Mouse (Mus musculus) urinary bladder, postnatal 10 days (tissue): ENCODE measurements around the gene Urb1.
A peak's percentile ranks its signal among the peaks of the same experiment; 100 is the strongest.

Experiments
- DNase-seq: peaks from one replicate; pipeline ENCODE4 v3.0.0; 2022; ENCODE audit warnings: low spot score

Gene Urb1

GRCm38 (mm10) chr16:90766919-90767454 is 43.2 kb downstream of the Urb1 start:
- no peak for DNase-seq

- DNase-seq, result no peak
Measured at GRCm38 (mm10) chr16:90765195-90765877, 44.9 kb downstream of the Urb1 start.

DNA sequence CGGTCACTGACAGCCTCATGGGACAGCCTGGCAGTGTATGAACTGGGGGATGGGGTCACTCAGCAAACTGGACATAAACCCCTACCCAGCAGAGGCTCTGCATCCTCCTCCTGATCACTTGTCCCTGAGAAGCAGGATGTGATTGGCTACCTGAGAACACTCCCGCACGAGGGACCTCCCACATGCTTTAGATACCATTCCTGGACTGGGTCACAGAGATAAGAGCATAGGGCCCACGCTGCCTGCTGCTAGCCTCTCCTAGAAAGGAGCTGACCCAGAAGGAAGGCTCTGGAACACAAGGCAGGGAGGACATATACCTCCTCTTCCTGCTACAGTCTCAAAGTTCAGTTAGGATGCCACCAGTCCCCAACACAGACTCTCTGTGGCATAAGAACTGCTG is 49.7 kb downstream of the Urb1 start:
- no peak for DNase-seq

- no peak for DNase-seq
Measured at GRCm38 (mm10) chr16:90759335-90759734, 50.9 kb downstream of the Urb1 start.

- no peak for DNase-seq
Measured at GRCm38 (mm10) chr16:90753386-90753941, 56.7 kb downstream of the Urb1 start.

- DNase-seq, result no peak
Measured at GRCm38 (mm10) chr16:90748169-90748568, 62.0 kb downstream of the Urb1 start.

GRCm38 (mm10) chr16:90747143-90747542 is 63.1 kb downstream of the Urb1 start:
- DNase-seq, result no peak

DNA sequence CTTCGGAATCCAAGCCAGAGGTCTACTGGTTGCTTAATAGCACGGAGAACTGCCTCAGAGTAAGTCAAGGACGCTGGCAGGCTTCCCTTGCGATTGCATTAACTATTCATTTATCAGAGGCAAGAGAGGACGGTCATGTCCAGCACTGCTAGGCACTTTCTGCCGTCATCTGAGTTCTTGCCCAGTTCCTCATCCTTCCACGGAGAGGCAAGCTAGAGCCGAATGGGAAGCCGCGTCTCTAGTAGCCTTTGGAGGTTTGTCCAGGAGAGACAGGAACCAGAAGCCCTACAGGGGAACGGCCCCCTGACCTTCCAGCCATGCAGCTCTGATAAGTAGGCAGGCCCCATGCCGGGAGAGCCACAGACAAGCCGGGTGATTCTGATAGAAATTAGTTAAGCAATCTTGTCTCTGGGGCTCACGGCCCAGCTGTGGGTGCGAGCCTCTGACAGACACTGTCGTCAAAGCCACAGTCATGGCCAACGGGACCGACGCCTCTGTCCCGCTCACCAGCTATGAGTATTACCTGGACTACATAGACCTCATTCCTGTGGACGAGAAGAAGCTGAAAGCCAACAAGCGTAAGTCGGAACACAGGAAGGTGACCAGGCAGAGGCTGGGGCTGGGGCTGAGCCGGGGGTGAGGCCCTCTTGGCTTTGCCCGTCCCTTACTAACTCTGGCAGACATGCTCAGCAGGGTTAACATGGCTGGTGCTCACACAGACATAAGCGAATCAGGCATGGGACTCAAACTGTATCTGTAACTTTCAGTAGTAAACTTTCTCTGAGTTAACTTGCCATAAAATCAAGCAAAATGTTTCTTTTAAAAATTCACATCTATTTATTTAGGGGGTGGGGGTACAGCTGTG is 71.9 kb downstream of the Urb1 start, which contains the start of gene Mrap:
Gene Mrap, plus strand, starts transcription at position 116 of the 865 bp plus-strand sequence.
- no peak for DNase-seq

DNA sequence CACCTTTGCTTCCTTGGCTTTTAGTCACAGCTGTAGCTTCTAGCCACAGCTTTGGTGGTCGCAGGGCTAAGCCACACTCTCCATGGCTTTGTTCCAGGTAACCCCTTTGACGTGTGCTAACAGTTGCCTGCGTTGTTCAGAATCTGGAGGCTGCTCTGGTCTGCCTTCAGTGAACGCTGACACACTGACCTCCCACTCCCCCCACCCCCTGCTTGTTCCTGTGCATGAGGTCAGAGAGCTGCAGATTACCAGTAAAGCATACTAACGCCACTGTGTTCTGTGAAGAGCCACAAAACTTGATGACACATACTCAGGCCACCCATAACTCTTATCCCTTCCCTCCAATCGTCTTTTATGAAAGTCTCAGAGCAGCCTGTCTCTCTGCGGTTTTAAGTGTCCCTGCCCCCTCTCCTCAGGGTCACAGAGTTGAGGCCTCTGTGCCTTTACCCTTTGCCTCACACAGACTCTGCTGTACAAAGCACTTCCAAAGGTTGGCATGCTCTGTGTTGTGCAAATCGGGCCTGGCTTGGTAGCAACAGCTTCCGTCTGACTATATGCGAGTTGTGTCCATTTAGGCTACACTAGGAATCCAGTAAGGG is 73.4 kb downstream of the Urb1 start:
- no peak for DNase-seq

DNA sequence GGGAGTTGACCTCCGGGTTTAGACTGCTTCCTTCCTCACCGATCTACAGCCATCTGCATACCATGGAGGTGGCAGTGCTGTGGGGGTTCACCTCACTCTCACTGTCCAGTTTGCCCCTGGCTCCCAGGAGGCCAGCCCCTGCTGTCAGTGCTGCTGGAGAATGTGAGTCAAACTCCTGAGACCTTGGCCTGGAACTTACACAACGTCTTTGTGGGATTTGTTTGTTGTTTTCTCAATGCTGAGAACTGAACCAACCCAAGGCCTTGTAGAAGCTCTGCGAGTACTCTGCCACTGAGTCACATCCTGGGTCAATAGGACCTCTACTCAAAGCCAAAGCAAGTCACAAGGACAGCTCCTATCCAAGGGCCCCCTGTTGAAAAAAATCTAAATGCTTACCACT is 74.6 kb downstream of the Urb1 start:
- no peak for DNase-seq

- DNase-seq, result peak; percentile 86
Measured at GRCm38 (mm10) chr16:90727233-90728115, 82.7 kb downstream of the Urb1 start, which contains the start of gene Mis18a. Gene Mis18a (minus strand): TSS chr16:90727404.

DNA sequence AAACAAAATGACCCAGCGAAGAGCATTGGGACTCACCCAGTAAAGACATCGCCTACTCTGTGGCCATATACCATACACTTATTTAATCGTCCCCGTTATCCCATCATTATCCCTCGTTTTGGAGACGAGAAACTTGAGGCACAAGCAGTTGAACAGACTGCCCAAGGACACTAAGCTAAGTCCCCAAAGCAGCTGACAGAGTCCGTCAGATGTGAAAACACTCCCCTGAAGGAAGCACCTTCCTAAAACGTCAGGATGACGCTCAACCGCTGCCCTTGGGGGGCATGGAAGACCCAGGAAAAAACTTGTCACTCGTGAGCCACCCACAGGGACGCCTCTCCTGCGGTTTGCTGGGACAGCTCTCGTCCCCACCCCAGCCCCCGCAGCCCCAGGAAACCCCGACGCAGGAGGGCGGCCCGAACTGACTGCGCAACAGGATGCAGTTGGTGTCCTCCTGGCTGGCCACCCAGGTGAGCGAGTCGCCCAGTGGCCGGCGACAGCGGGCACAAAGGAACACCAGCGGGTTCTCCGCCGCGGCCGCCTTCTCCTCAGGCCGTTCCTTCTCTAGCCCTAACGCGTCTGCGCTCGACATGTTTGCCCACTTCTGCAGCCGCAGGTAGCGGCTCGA is 83.5 kb downstream of the Urb1 start:
- DNase-seq, result no peak

GRCm38 (mm10) chr16:90724051-90724450 is 86.2 kb downstream of the Urb1 start:
- DNase-seq, result no peak

GRCm38 (mm10) chr16:90710313-90710712 is 99.9 kb downstream of the Urb1 start:
- no peak for DNase-seq

DNA sequence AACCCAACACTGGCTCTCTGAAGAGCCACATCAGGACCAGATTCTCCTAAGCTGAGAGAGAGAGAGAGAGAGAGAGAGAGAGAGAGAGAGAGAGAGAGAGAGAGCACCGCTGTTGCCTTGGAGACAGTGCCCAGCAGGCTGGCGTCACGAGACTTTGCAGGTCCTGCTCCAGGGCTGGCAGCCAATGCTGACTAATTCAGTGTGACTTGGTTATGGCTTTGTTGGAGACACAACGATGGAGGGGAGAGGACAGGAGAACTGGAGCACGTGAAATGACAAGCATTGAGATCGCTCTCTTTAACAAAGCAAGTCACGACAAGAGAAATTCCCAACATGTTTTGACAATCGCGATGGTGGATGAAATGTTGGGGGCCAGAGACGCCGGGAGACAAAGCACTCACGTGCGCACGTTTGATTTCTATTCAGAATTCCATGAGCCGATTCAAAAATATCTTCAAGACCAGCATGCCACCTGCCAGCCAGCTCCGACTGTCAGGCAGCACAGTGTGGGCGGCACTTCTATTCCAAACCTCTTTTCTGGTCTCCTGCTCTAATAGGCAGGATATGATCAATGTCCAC is 100.4 kb downstream of the Urb1 start:
- no peak for DNase-seq

DNA sequence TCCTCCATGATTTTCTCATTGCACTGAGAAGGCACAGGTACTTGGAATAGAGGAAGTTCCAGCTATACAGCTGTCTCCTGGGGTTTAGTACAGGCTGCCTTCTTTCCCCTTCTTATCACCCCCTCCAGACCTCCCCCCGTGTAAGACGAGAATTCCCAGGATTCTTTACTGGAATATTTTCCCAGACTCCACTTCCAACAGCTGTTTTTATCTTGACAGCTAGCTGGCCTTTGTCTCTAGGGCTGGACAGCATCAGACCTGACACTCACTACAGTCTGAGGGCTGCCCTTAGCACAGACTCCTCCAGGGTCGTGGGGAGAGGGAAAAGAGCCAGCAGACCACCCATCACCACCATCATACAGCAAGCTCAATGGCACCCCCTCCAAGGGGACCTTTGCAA is 103.9 kb downstream of the Urb1 start:
- DNase-seq, result no peak

DNA sequence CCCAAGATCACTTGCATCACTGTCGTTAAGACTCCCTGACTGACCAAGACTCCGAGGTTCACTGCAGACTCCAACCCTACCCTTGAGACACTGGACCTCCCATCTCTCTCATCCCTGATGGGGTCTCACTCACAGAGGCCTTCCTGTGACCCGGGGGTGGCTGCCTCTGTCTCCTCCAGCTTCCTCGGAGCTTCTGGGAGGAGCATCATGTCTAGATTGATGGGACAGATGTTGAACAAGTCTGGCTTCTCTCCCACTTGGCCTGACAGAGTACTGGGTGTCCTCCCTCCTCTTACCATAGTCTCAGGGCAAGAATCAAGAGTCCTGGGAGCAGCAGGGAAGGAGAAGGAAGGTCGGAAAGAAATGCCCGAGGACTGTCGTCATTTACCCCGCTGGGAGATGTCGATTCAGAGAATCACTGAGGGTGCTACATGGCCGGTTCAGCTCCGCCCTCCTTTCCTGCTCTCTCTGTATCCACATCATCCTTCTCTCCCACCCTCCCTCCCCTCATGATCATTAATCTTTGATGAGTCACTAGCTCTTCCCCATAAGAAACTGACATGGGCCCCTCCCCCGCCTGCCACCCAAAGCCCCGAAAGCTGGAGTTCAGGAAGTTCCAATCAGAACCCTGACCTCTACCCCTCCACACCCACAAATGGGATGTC is 105.9 kb downstream of the Urb1 start:
- no peak for DNase-seq

DNA sequence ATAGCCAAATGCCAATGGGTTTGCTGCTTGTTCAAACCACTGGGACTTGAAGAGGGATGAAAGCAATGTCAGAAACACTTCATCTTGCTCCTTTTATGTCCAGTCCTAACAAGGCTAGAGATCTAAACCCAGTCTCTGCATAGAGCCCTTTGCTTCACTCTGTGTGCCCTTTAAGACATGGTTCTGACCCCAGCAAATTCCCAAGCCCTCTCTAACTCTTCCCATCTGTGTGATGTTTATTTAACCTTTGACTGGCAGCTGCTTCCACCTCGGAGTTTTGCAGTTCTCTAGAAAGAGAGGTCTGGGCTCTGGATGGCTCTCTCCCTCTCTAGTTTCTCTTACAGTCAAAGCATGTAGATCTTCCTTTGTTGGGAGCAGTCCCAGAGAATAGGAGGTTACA is 106.6 kb downstream of the Urb1 start:
- DNase-seq, result no peak

DNA sequence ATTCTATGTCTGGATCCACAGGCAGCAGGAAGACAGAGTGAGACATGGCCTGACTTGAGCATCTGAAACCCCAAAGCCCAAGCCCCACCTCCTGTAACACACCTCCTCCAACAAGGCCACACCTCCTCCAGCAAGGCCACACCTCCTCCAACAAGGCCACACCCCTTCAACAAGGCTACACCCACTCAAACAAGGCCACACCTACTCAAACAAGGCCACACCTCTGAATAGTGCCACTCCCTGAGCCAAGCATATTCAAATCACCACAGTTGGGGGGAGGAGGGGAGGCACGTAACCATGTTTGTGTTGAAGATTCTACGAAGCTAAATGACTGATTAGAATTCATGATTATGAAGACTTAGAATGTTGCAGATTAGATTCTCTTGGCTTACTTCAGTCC is 108.7 kb downstream of the Urb1 start:
- DNase-seq, result no peak
